Mouse (Mus musculus) G1E (cell line): ENCODE measurements at regions not wholly inside any gene's neighbourhood (a gene's known extent, or its start where the extent isn't known, plus 50 kb on each side); places are given as distances from the start of the nearest gene placed in this dataset.

Source experiments
- CTCF ChIP-seq: IDR thresholded peaks from 2 replicates; pipeline ENCODE4 v1.5.1; 2012; ENCODE audit warnings: low read depth, low read length, inconsistent platforms, mixed read lengths
- GATA1 ChIP-seq: IDR thresholded peaks from 2 replicates; pipeline ENCODE4 v1.6.1; 2012; ENCODE audit warnings: borderline replicate concordance, low read length, inconsistent platforms, mixed read lengths
- GATA2 ChIP-seq: IDR thresholded peaks from 2 replicates; pipeline ENCODE4 v1.6.1; 2012; ENCODE audit warnings: low read depth, low read length, inconsistent platforms, borderline replicate concordance
- POLR2AphosphoS5 ChIP-seq: IDR thresholded peaks from 2 replicates; pipeline ENCODE4 v1.6.1; 2012; ENCODE audit warnings: low read depth, low read length, inconsistent platforms; ENCODE audit not compliant: insufficient replicate concordance
- TAL1 ChIP-seq: conservative IDR thresholded peaks from 2 replicates; pipeline ENCODE4 v1.6.1; 2012; ENCODE audit warnings: low read depth, low read length, inconsistent platforms, mixed read lengths

GRCm38 (mm10) chrX:77432001-77432565 lies 78.7 kb upstream of the Tbl1x start:
- TF ChIP-seq TAL1 (no peak), CTCF (no peak), GATA1 (no peak), POLR2AphosphoS5 (no peak), GATA2 (no peak)
